Mouse (Mus musculus) olfactory bulb, adult 2 months (tissue): Measurements from ENCODE around the gene Trim41.

Experiments
- CTCF ChIP-seq: fragments of 200-500 bp; IDR thresholded peaks from 2 replicates; pipeline ENCODE4 v1.5.1; 2012; ENCODE audit warnings: low read depth, mild to moderate bottlenecking, low read length, moderate library complexity; ENCODE audit not compliant: insufficient read depth
- POLR2A ChIP-seq: fragments of 200-500 bp; IDR thresholded peaks from 2 replicates; pipeline ENCODE4 v1.6.1; 2012; ENCODE audit warnings: mild to moderate bottlenecking, low read depth, low read length, moderate library complexity; ENCODE audit not compliant: insufficient read depth

- TF ChIP-seq CTCF (no peak), POLR2A (no peak)
These were observed 13.1 kb upstream of the Trim41 start for GRCm38 (mm10) chr11:48830279-48830678.
